Mouse (Mus musculus) cerebellum, adult 2 months (tissue): Measurements from ENCODE around the gene Polr3gl.

Experiments
- CTCF ChIP-seq: fragments of 200-500 bp; IDR thresholded peaks from 2 replicates; pipeline ENCODE4 v1.5.1; 2011; ENCODE audit warnings: low read depth, mild to moderate bottlenecking, control low read depth, low read length, moderate library complexity, borderline replicate concordance; ENCODE audit not compliant: insufficient read depth
- POLR2A ChIP-seq: fragments of 200-500 bp; IDR thresholded peaks from 2 replicates; pipeline ENCODE4 v1.6.1; 2011; ENCODE audit warnings: low read length, control low read depth, borderline replicate concordance; ENCODE audit not compliant: insufficient read depth

GRCm38 (mm10) chr3:96579885-96580454, 14.0 kb downstream of the Polr3gl start:
- TF ChIP-seq CTCF (peak; percentile 100), POLR2A (no peak)
